Mouse (Mus musculus) ES-E14 (cell line): ENCODE data around the gene Wdfy2. TPM values are rescaled to one million over a fixed set of nuclear protein-coding genes. Genes with fewer than 3 reads are reported as not detected.

Experiments used
- DNase-seq: peaks from one replicate; pipeline ENCODE4 v3.0.0-alpha.2; 2013; ENCODE audit warnings: low read depth, low spot score
- H3K27ac ChIP-seq: 2 replicates; pipeline ENCODE4 v1.5.1; 2012; ENCODE audit warnings: low read depth, mild to moderate bottlenecking, low read length, moderate library complexity, mixed read lengths; ENCODE audit not compliant: poor library complexity, insufficient read depth, severe bottlenecking
- H3K36me3 ChIP-seq: 2 replicates; pipeline ENCODE4 v1.6.1; 2012; ENCODE audit warnings: mild to moderate bottlenecking, low read length, moderate library complexity, mixed read lengths; ENCODE audit not compliant: control insufficient read depth, poor library complexity, insufficient read depth, severe bottlenecking
- H3K4me1 ChIP-seq, 2 experiments: fragments of 150-350 bp in 1 of 2; sonication (generic) in 1 of 2; 2 replicates each; pipeline ENCODE4 v1.6.1; 2012; ENCODE audit warnings: low read length in 2 of 2, mild to moderate bottlenecking in 1 of 2, mixed read lengths in 1 of 2; ENCODE audit not compliant: control insufficient read depth in 2 of 2, insufficient read depth in 2 of 2, poor library complexity in 1 of 2
- H3K4me3 ChIP-seq, 2 experiments: fragments of 150-350 bp in 1 of 2; sonication (generic) in 1 of 2; 2 replicates each; pipeline ENCODE4 v1.5.1; 2012; ENCODE audit warnings: low read length in 2 of 2, low read depth in 1 of 2, mild to moderate bottlenecking in 1 of 2, mixed read lengths in 1 of 2; ENCODE audit not compliant: insufficient read depth in 1 of 2, poor library complexity in 1 of 2, severe bottlenecking in 1 of 2
- H3K9ac ChIP-seq: 2 replicates; pipeline ENCODE4 v1.6.1; 2012; ENCODE audit warnings: low read depth, mild to moderate bottlenecking, low read length, mixed read lengths; ENCODE audit not compliant: poor library complexity, insufficient read depth, severe bottlenecking
- H3K9me3 ChIP-seq: fragments of 150-350 bp; sonication (generic); 2 replicates; pipeline ENCODE4 v1.6.1; 2012; ENCODE audit warnings: low read depth, mild to moderate bottlenecking, low read length; ENCODE audit not compliant: control insufficient read depth, insufficient read depth
- CHD2 ChIP-seq: IDR thresholded peaks from 2 replicates; pipeline ENCODE4 v1.6.1; 2014; ENCODE audit warnings: mild to moderate bottlenecking, low read depth, low read length, inconsistent platforms
- HCFC1 ChIP-seq: IDR thresholded peaks from 2 replicates; pipeline ENCODE4 v1.6.1; 2012; ENCODE audit warnings: low read length, inconsistent platforms, borderline replicate concordance; ENCODE audit not compliant: insufficient read depth
- MAFK ChIP-seq: IDR thresholded peaks from 2 replicates; pipeline ENCODE4 v1.6.1; 2014; ENCODE audit warnings: mild to moderate bottlenecking, low read depth, low read length, inconsistent platforms; ENCODE audit not compliant: insufficient read depth
- ZC3H11A ChIP-seq: IDR thresholded peaks from 2 replicates; pipeline ENCODE4 v1.6.1; 2012; ENCODE audit warnings: low read depth, mild to moderate bottlenecking, inconsistent platforms, low read length, borderline replicate concordance
- ZNF384 ChIP-seq: IDR thresholded peaks from 2 replicates; pipeline ENCODE4 v1.6.1; 2012; ENCODE audit warnings: low read depth, low read length, inconsistent platforms
- in situ Hi-C, 2 experiments: fragments of 600-800 bp; cut with MboI; formaldehyde crosslinking; loops; one replicate each; pipeline ENCODE4 v1.15.1; 2025; ENCODE audit warnings: low sequenced_read_pairs in 2 of 2, inconsistent platforms in 1 of 2; ENCODE audit not compliant: unreplicated experiment in 2 of 2
- total RNA-seq: library from RNA; depleted of rRNA; stranded (reverse); fragments of 300-350 nt; gene quantifications from 2 replicates; pipeline ENCODE4 v1.2.3, GENCODE M21; 2012

Wdfy2 gene
- total RNA-seq, 1 experiment = 7.0 TPM

DNA sequence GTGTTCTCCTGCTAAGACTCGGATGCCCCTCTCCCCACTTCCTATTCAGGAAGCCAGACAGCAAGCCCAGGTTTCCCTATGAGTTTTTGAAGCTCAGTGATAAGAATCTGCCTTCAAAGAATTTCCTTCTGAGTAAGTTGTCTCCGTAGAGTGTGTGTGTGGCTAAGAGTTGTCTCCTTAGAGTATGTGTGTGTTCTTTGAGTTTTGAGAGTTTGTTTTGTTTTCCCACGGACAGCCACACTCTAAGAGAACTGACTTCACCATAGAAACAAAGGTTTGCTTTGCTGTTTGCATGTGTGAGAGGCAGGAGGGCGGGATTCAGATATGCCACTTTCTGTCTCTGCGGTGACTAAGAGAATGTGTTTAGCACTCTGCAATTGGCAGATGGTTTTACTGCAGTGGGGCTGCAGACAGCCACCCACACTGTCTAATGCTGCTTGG lies 90.6 kb downstream of the Wdfy2 start:
- no peak for DNase-seq
- in situ Hi-C loops = loop anchor here in 1 of 2 experiments (25.0 kb wide), 1 partner anchor 441 kb away; no protein-coding TSS in a partner anchor
- no peaks in the 10 kb centered on the region for H3K9me3 ChIP-seq
- no peak overlapping the region for H3K27ac ChIP-seq
- no peaks in the 10 kb centered on the region for H3K36me3 ChIP-seq
- no peak overlapping the region for H3K4me3 ChIP-seq
- no peak for TF ChIP-seq HCFC1
- TF ChIP-seq CHD2 = no peak
- TF ChIP-seq ZNF384 = no peak
- TF ChIP-seq ZC3H11A = no peak
- TF ChIP-seq MAFK = no peak
- no peaks in the 10 kb centered on the region for H3K4me1 ChIP-seq
- no peak overlapping the region for H3K9ac ChIP-seq

GRCm38 (mm10) chr14:62935361-62935760 lies 97.9 kb downstream of the Wdfy2 start:
- no peak overlapping the region; the same call in 1 of the 2 replicates for H3K27ac ChIP-seq
- no peak overlapping the region for H3K4me3 ChIP-seq
- H3K9me3 ChIP-seq = no peaks in the 10 kb centered on the region
- TF ChIP-seq ZNF384 = no peak
- no peak for TF ChIP-seq HCFC1
- no peak for DNase-seq
- H3K4me1 ChIP-seq = peaks cover 2 to 6% of the 10 kb centered on the region in 2 experiments; a peak in 1 of 4 replicates
- in situ Hi-C loops = loop anchor here in 1 of 2 experiments (25.0 kb wide), 1 partner anchor 448 kb away; no protein-coding TSS in a partner anchor
- peaks cover 2% of the 10 kb centered on the region for H3K36me3 ChIP-seq
- no peak overlapping the region for H3K9ac ChIP-seq

DNA sequence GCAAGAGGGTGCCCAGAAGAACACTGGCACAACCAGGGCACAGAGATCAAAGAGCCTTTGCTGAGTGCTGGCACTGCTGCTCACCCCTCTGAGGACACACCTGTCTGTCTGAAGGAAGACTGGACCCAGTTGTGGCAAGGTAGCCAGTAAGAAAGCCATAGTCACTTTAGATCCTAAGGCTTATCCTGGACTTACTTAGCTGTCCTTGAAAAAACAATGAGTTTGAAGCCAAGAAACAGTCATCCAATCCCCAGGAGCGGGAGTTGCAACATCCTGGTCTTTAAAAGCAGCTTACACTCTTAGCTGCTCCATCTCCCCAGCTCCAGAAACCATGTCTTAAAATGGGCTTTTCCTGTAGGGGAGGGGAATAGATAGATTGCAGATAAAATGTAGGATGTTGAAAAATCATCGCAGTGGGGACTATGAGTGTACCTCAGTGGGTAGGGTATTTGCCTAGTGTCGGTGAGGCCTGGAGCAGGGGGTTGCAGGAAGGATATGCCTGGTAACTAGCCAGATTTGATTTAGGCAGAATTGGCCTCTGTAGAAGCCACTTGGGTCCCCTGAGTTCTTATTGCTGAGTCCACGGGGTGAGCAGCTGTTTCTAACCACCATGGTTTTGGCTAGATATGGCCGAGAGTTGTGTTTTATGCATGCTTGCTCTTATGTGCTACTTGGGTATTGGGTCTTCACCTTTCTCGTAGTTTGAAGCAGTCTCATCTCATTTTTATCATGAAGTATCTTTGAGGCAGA lies 99.3 kb downstream of the Wdfy2 start:
- DNase-seq = no peak
- Histone ChIP-seq H3K4me3 (no peak overlapping the region), H3K9me3 (no peaks in the 10 kb centered on the region), H3K27ac (no peak overlapping the region), H3K9ac (no peak overlapping the region), H3K4me1 (peaks cover 2 to 6% of the 10 kb centered on the region in 2 experiments; a peak in 1 of 4 replicates), H3K36me3 (peaks cover 2% of the 10 kb centered on the region)
- TF ChIP-seq ZNF384 (no peak), ZC3H11A (no peak), HCFC1 (no peak), CHD2 (no peak), MAFK (no peak)
- in situ Hi-C loops = loop anchor here in 1 of 2 experiments (25.0 kb wide), 1 partner anchor 450 kb away; no protein-coding TSS in a partner anchor

GRCm38 (mm10) chr14:62937675-62938074 lies 100.2 kb downstream of the Wdfy2 start:
- DNase-seq = no peak
- Histone ChIP-seq H3K9ac (no peak overlapping the region), H3K4me3 (no peak overlapping the region), H3K27ac (no peak overlapping the region), H3K4me1 (peaks cover 2 to 6% of the 10 kb centered on the region in 2 experiments; a peak in 1 of 4 replicates), H3K9me3 (no peaks in the 10 kb centered on the region), H3K36me3 (peaks cover 2% of the 10 kb centered on the region)
- in situ Hi-C loops = loop anchor here in 1 of 2 experiments (25.0 kb wide), 1 partner anchor 450 kb away; no protein-coding TSS in a partner anchor
- TF ChIP-seq ZC3H11A (no peak), HCFC1 (no peak), CHD2 (no peak), MAFK (no peak)
